Mouse (Mus musculus) Patski (cell line): Measurements from ENCODE around the gene Tnfsf9. TPM values are rescaled to one million over a fixed set of nuclear protein-coding genes. Genes with fewer than 3 reads are reported as not detected.

Source experiments
- ATAC-seq: fragments of 100-300 bp; one replicate; pipeline ENCODE4 v1.8.0; 2021
- CTCF ChIA-PET: fragments of 350-600 bp; sonication (Branson Sonifier 250); formaldehyde crosslinking; loops from one replicate; lab custom pipeline; 2022; ENCODE audit warnings: inconsistent platforms; lab: Charles Lee
- POLR2A ChIA-PET: fragments of 350-600 bp; sonication (Branson Sonifier 250); formaldehyde crosslinking; loops from one replicate; lab custom pipeline; 2022; ENCODE audit warnings: antibody characterized with exemption, inconsistent platforms; lab: Charles Lee
- DNase-seq: peaks from one replicate; pipeline ENCODE4 v3.0.0-alpha.2; 2011; ENCODE audit warnings: low read depth, low spot score
- H3K27me3 ChIP-seq: fragments of 371-371 bp; one replicate; pipeline ENCODE4 v1.5.1; 2021
- CTCF ChIP-seq: fragments of 100-300 bp; IDR thresholded peaks from one replicate; pipeline ENCODE4 v1.5.1; 2021
- in situ Hi-C: fragments of 300-500 bp; cut with MboI; formaldehyde crosslinking; loops from 3 replicates; pipeline ENCODE4 v1.11.1; 2018; ENCODE audit warnings: low pct_unique_long_range_greater_than_20kb, mixed read lengths
- polyA plus RNA-seq: library from polyadenylated mRNA; unstranded; gene quantifications from one replicate; pipeline ENCODE4 v1.2.3, GENCODE M21; 2021

The Tnfsf9 gene
- polyA plus RNA-seq, 1 experiment from 2014 or later, result 3.4 TPM

DNA sequence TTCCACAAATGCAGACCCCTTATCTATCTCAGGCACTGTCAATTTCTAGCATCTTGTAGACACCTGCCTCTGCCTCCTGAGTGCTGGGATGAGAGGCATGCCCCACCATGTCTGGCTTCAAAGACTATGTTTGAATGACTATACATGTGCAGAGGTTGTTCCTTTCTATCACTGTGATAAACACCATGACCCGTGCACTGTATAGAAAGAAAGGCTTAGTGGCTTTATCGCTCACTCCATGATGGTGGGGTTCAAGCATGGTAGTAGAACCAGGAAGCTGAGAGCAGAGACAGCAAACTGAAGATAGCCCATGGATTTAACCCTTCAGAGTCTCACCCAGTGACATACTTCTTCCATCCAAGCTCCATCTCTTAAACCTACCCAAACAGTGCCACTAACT, 29.6 kb downstream of the Tnfsf9 start:
- H3K27me3 ChIP-seq, result peaks cover 35% of the 10 kb centered on the region
- no peak for TF ChIP-seq CTCF
- no peak for ATAC-seq
- in situ Hi-C loops, result no loop called here
- CTCF ChIA-PET, result no interaction called here
- POLR2A ChIA-PET, result no interaction called here
- no peak for DNase-seq

- POLR2A ChIA-PET, result no interaction called here
- in situ Hi-C loops, result no loop called here
- DNase-seq (no peak), ATAC-seq (no peak)
- no peak for TF ChIP-seq CTCF
- H3K27me3 ChIP-seq, result peaks cover 35% of the 10 kb centered on the region
- CTCF ChIA-PET, result no interaction called here
These were observed 30.5 kb downstream of the Tnfsf9 start for GRCm38 (mm10) chr17:57135635-57136034.

- peaks cover 37% of the 10 kb centered on the region for H3K27me3 ChIP-seq
- DNase-seq, result no peak
- no peak for ATAC-seq
- in situ Hi-C loops, result no loop called here
- POLR2A ChIA-PET, result no interaction called here
- CTCF ChIA-PET, result no interaction called here
- no peak for TF ChIP-seq CTCF
These were observed 33.6 kb downstream of the Tnfsf9 start for GRCm38 (mm10) chr17:57138676-57139075.

GRCm38 (mm10) chr17:57139708-57140107, 34.6 kb downstream of the Tnfsf9 start:
- peaks cover 41% of the 10 kb centered on the region for H3K27me3 ChIP-seq
- ChIA-PET CTCF (no interaction called here), POLR2A (no interaction called here)
- DNase-seq (no peak), ATAC-seq (no peak)
- no peak for TF ChIP-seq CTCF
- in situ Hi-C loops, result no loop called here

DNA sequence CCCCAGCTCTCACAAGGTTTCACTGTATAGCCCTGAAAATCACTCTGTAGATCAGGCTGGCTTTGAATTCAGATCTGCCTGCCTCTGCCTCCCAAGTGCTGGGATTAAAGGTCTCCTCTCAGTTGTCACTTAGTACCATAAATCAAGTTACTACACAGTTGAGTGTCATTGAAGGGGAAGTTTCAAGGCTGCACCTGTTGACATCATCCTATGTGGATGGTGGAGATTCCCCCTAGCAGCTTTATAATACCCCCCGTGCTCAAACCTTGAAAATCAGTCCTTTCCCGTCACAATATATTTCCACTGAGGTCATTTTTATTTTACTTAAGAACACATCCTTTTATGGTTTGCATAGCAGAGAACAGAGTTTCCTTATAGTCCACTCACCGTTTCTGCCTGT, 38.6 kb downstream of the Tnfsf9 start:
- in situ Hi-C loops, result no loop called here
- TF ChIP-seq CTCF, result no peak
- POLR2A ChIA-PET, result no interaction called here
- ATAC-seq, result no peak
- H3K27me3 ChIP-seq, result peaks cover 46% of the 10 kb centered on the region
- CTCF ChIA-PET, result no interaction called here
- DNase-seq, result no peak

DNA sequence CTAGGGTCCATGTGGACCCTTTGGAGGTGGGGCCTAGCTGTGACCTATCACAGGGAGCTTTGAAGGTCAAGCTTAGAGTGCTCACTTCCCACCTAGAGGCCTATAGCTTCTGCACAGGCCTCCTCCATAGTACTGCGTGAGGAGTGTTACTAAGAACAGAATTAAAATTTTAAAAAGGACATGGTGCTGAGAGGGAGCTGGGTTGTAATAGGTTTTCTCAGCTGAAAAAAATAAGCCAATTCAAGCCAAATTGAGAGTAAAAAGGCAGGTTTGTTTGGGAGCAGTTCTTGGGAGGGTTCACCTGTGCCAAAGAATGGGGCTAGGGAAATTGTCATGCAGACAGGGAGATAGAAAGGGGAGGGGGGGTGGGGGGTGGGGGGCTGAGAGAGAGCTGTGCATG, 40.0 kb downstream of the Tnfsf9 start:
- ATAC-seq (no peak), DNase-seq (no peak)
- ChIA-PET POLR2A (interaction anchor here (0.6 kb wide), 1 partner anchor 45 kb away, joined by 4 read pairs; no protein-coding TSS in a partner anchor), CTCF (no interaction called here)
- TF ChIP-seq CTCF, result no peak
- in situ Hi-C loops, result no loop called here
- peaks cover 49% of the 10 kb centered on the region for H3K27me3 ChIP-seq

- DNase-seq (no peak), ATAC-seq (no peak)
- no peak for TF ChIP-seq CTCF
- ChIA-PET CTCF (no interaction called here), POLR2A (no interaction called here)
- H3K27me3 ChIP-seq, result peaks cover 51% of the 10 kb centered on the region
- in situ Hi-C loops, result no loop called here
These were observed 43.2 kb downstream of the Tnfsf9 start for GRCm38 (mm10) chr17:57148343-57148742.

- CTCF ChIA-PET, result no interaction called here
- ATAC-seq, result no peak
- TF ChIP-seq CTCF, result no peak
- in situ Hi-C loops, result no loop called here
- H3K27me3 ChIP-seq, result peaks cover 44% of the 10 kb centered on the region
- no peak for DNase-seq
- POLR2A ChIA-PET, result no interaction called here
These were observed 44.1 kb downstream of the Tnfsf9 start, which contains the start of gene Cd70 for GRCm38 (mm10) chr17:57148994-57149803. Cd70 (minus strand) TSS chr17:57149777.

- no peak for DNase-seq
These were observed 47.9 kb downstream of the Tnfsf9 start for GRCm38 (mm10) chr17:57153006-57153405.

GRCm38 (mm10) chr17:57153787-57154186, 48.7 kb downstream of the Tnfsf9 start:
- in situ Hi-C loops, result no loop called here
- POLR2A ChIA-PET, result no interaction called here
- CTCF ChIA-PET, result no interaction called here

More at GRCm38 (mm10) chr17:57153006-57153405, 47.9 kb downstream of the Tnfsf9 start:
- TF ChIP-seq CTCF, result no peak
- ChIA-PET POLR2A (no interaction called here), CTCF (no interaction called here)
- in situ Hi-C loops, result no loop called here
- H3K27me3 ChIP-seq, result peaks cover 21% of the 10 kb centered on the region
- no peak for ATAC-seq

More at GRCm38 (mm10) chr17:57153787-57154186, 48.7 kb downstream of the Tnfsf9 start:
- no peak for TF ChIP-seq CTCF
- peaks cover 14% of the 10 kb centered on the region for H3K27me3 ChIP-seq
- ATAC-seq, result no peak
- no peak for DNase-seq

Other genes with a start within 250 kb of the Tnfsf9 start
- not detected for gene Acsbg2, start 230.9 kb upstream of the Tnfsf9 start, polyA plus RNA-seq
- not detected for gene 1700061G19Rik, start 229.8 kb upstream of the Tnfsf9 start, polyA plus RNA-seq
- gene Mllt1, start 169.9 kb upstream of the Tnfsf9 start, polyA plus RNA-seq, result 55.0 TPM
- not detected for gene Acer1, start 123.2 kb upstream of the Tnfsf9 start, polyA plus RNA-seq
- 113 TPM for gene Clpp, start 115.0 kb upstream of the Tnfsf9 start, polyA plus RNA-seq
- gene Alkbh7, start 108.0 kb upstream of the Tnfsf9 start, polyA plus RNA-seq, result 47.7 TPM
- gene Pspn, start 105.3 kb upstream of the Tnfsf9 start, polyA plus RNA-seq, result 1.7 TPM
- gene Gtf2f1, start 94.0 kb upstream of the Tnfsf9 start, polyA plus RNA-seq, result 104 TPM
- not detected for gene Gm17949, start 93.9 kb upstream of the Tnfsf9 start, polyA plus RNA-seq
- gene Khsrp, start 73.8 kb upstream of the Tnfsf9 start, polyA plus RNA-seq, result 80.4 TPM
- not detected for gene Slc25a41, start 63.7 kb upstream of the Tnfsf9 start, polyA plus RNA-seq
- 31.4 TPM for gene Crb3, start 46.2 kb upstream of the Tnfsf9 start, polyA plus RNA-seq
- 111 TPM for gene Slc25a23, start 45.5 kb upstream of the Tnfsf9 start, polyA plus RNA-seq
- 2.7 TPM for gene Dennd1c, start 26.8 kb upstream of the Tnfsf9 start, polyA plus RNA-seq
- gene Tubb4a, start 17.5 kb upstream of the Tnfsf9 start, polyA plus RNA-seq, result 0.10 TPM
- gene Cd70, start 44.5 kb downstream of the Tnfsf9 start, polyA plus RNA-seq, result not detected
- not detected for gene Tnfsf14, start 88.9 kb downstream of the Tnfsf9 start, polyA plus RNA-seq
- 342 TPM for gene C3, start 122.8 kb downstream of the Tnfsf9 start, polyA plus RNA-seq
- 61.7 TPM for gene Gpr108, start 143.1 kb downstream of the Tnfsf9 start, polyA plus RNA-seq
- 157 TPM for gene Trip10, start 144.1 kb downstream of the Tnfsf9 start, polyA plus RNA-seq
- gene Vav1, start 173.8 kb downstream of the Tnfsf9 start, polyA plus RNA-seq, result not detected